Mouse (Mus musculus) liver, embryonic 14.5 days (tissue): Measurements from ENCODE around the gene Man1a2. TPM values are rescaled to one million over a fixed set of nuclear protein-coding genes. Genes with fewer than 3 reads are reported as not detected.

Experiments
- ATAC-seq: fragments of 200-750 bp; cut with Nextera tagmentation; 2 replicates; pipeline ENCODE4 v1.8.0; 2017; ENCODE audit warnings: moderate number of reproducible peaks, mild to moderate bottlenecking, moderate library complexity; ENCODE audit not compliant: insufficient read depth
- DNase-seq, 3 experiments: peaks; one replicate each; pipeline ENCODE4 v3.0.0-alpha.2; 2012 to 2013; ENCODE audit warnings: low read depth in 3 of 3, low spot score in 3 of 3
- H3K27ac ChIP-seq: fragments of 300-500 bp; sonication (generic); 2 replicates; pipeline ENCODE4 v1.5.1; 2014; ENCODE audit warnings: moderate library complexity, mild to moderate bottlenecking, control low read depth, inconsistent platforms
- H3K27me3 ChIP-seq: fragments of 300-500 bp; sonication (generic); 2 replicates; pipeline ENCODE4 v1.6.1; 2014; ENCODE audit warnings: mild to moderate bottlenecking, low read length, moderate library complexity; ENCODE audit not compliant: control insufficient read depth, insufficient read depth
- H3K36me3 ChIP-seq: fragments of 300-500 bp; sonication (generic); replicated peaks from 2 replicates; pipeline ENCODE4 v1.6.1; 2014; ENCODE audit warnings: low read depth; ENCODE audit not compliant: control insufficient read depth, insufficient read depth
- H3K4me1 ChIP-seq, 2 experiments: fragments of 200-500 bp in 1 of 2; fragments of 300-500 bp in 1 of 2; sonication (generic) in 1 of 2; replicated peaks; 2 replicates each; pipeline ENCODE4 v1.6.1; 2012 to 2014; ENCODE audit warnings: antibody characterized with exemption in 1 of 2, inconsistent platforms in 1 of 2, low read length in 1 of 2; ENCODE audit not compliant: control insufficient read depth in 2 of 2, insufficient read depth in 2 of 2
- H3K4me2 ChIP-seq: fragments of 300-500 bp; sonication (generic); 2 replicates; pipeline ENCODE4 v1.6.1; 2014; ENCODE audit warnings: low read depth, mild to moderate bottlenecking, control low read depth, moderate library complexity
- H3K4me3 ChIP-seq, 2 experiments: fragments of 200-500 bp in 1 of 2; fragments of 300-500 bp in 1 of 2; sonication (generic) in 1 of 2; 2 replicates each; pipeline ENCODE4 v1.5.1; 2012 to 2014; ENCODE audit warnings: low read depth in 2 of 2, low read length in 2 of 2, mild to moderate bottlenecking in 2 of 2, control low read depth in 1 of 2, inconsistent platforms in 1 of 2, moderate library complexity in 1 of 2; ENCODE audit not compliant: insufficient read depth in 1 of 2
- H3K9ac ChIP-seq: fragments of 300-500 bp; sonication (generic); replicated peaks from 2 replicates; pipeline ENCODE4 v1.6.1; 2014; ENCODE audit warnings: mild to moderate bottlenecking, control low read depth, moderate library complexity
- H3K9me3 ChIP-seq: fragments of 300-500 bp; sonication (generic); 2 replicates; pipeline ENCODE4 v1.6.1; 2016; ENCODE audit warnings: low read length, mixed read lengths; ENCODE audit not compliant: control insufficient read depth
- CTCF ChIP-seq: IDR thresholded peaks from 2 replicates; pipeline ENCODE4 v1.5.1; 2016; ENCODE audit warnings: antibody characterized with exemption, low read depth, control low read depth
- EP300 ChIP-seq: IDR thresholded peaks from 2 replicates; pipeline ENCODE4 v1.6.1; 2016; ENCODE audit warnings: antibody characterized with exemption, low read depth
- WGBS: fragments of 180-500 bp; shearing (Covaris S2); extraction: QIAGEN DNeasy Blood & Tissue Kit; methylation state at CpG from one replicate; pipeline ENCODE4 v1.1.7; 2014; ENCODE audit not compliant: insufficient replicate concordance; 5-methylcytosine and 5-hydroxymethylcytosine counted together
- polyA plus RNA-seq, 2 experiments: library from polyadenylated mRNA; depleted of rRNA in 1 of 2; stranded (reverse) in 1 of 2; unstranded in 1 of 2; fragments of >200 nt; fragmentation: Nextera tagmentation in 1 of 2; extraction: Ambion mirVana in 1 of 2; gene quantifications; 2 replicates each; pipeline versions ENCODE4 v1.2.1 to v1.2.3; 2012 to 2014

Gene Man1a2
- polyA plus RNA-seq, 2 experiments, result 3.7 to 27.9 TPM

DNA sequence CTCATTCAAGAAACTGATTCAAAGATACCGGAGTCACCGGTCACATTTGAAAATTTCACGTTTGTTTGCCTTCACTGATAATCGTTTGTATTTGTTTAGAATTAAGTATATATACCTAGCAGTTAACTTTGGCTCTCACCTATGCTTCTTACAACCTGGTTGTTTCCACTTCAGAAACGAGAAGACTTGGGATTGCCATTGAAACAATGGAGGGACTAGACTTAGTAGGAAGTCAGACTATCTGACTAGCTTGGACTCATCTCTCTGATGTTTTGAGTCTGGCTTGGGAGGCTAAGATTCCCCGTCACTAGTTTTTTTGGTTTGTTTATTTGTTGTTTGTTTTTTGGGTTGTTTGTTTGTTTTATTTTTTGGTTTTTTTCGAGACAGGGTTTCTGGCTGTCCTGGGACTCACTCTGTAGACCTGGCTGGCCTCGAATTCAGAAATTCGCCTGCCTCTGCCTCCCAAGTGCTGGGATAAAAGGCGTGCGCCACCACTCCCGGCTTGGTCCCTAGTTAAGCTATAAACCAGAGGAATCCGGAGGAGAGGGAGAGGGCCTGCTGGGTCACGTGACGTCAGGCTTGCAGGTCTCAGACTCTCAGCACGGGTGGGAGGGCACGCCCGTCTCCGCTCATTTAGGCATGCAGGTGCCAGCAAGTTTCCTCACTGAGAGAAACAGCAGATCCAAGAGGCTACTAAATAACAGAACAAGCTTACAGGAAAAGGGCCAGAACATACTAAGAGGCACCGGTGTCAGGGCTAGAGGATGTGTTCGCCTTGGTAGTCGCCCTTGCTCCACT is 18.7 kb upstream of the Man1a2 start:
- TF ChIP-seq EP300, result no peak
- no peak for TF ChIP-seq CTCF
- no peak overlapping the region for H3K4me3 ChIP-seq
- no peaks in the 10 kb centered on the region for H3K9me3 ChIP-seq
- peaks cover 0 to 2% of the 10 kb centered on the region in 2 experiments; a peak in 1 of 4 replicates for H3K4me1 ChIP-seq
- H3K27me3 ChIP-seq, result no peaks in the 10 kb centered on the region
- no peak overlapping the region for H3K9ac ChIP-seq
- ATAC-seq (no peak), DNase-seq (no peak)
- no peak overlapping the region for H3K4me2 ChIP-seq
- H3K27ac ChIP-seq, result no peak overlapping the region
- 63% methylated on average over 22 of the region's 22 CpGs for WGBS
- no peaks in the 10 kb centered on the region for H3K36me3 ChIP-seq

DNA sequence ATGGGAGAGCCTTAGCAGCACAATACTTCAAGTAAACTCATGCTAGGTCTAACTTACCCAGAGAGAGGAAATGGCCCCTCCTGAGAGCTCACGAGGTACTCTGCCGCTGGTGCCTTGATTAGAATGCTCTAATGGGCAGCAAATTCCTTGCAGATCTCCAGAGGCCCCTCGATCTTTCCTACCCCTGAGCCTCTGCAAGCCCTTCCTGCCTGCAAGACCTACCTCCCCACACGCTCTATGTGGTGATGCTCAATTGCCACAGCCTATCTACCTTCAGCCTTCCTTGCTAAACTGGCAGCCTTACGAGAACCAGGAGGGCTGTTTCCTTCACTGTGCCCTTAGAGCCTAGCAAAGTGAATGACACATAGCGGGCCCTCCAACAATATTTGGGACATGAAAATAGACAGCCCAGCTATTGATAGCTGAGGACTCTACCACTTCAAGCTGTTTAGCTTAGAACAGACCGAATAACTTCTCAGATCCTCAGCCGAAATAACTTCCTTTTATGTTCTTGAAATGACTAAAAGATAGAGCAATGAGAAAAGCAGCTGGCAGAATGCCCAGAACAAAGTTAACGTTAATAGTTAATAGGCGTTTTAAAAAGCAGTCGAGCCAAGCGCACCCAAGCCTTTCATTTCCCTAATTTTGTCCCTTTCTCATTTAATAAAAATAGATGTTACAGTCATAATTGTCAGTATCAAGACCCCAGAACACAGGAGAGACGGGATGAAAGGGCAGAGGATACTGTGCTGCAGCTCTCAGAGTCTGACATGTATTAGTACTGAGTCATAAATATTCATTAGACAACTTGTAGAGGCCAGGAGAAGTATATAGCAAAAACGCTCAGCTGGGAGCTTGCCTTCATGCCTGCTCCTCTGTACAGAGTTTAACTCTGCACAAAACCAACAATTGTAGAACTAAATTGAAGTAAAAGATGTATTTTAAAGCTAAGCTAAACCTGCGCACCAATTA is 17.9 kb upstream of the Man1a2 start:
- no peak overlapping the region for H3K4me3 ChIP-seq
- WGBS, result 56% methylated on average over 15 of the region's 15 CpGs
- H3K27me3 ChIP-seq, result no peaks in the 10 kb centered on the region
- DNase-seq, result no peak
- H3K4me2 ChIP-seq, result no peak overlapping the region
- ATAC-seq, result no peak
- peaks cover 0 to 2% of the 10 kb centered on the region in 2 experiments; a peak in 1 of 4 replicates for H3K4me1 ChIP-seq
- no peaks in the 10 kb centered on the region for H3K9me3 ChIP-seq
- no peaks in the 10 kb centered on the region for H3K36me3 ChIP-seq
- H3K27ac ChIP-seq, result no peak overlapping the region
- TF ChIP-seq EP300 (no peak), CTCF (no peak)
- no peak overlapping the region for H3K9ac ChIP-seq

DNA sequence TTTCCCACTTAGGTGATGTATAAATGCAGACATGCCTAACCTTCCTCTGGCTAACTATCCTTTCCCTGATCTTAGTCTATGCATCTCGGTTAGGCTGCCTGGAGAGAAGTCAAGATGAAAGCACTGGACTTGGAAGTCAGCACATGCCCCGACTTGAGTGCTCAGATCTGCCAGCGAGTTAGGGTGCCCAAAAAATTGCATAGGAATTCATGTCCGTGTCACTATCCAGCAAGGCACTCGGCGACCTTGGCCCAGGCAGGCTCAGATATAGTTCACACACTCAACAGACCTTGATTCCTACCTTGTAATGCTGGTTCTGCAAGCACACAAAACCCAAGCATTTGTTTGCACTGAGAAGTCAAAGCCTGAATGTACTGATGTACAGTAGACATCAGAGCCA is 3.4 kb upstream of the Man1a2 start:
- WGBS, result 64% methylated on average over 6 of the region's 6 CpGs
- no peaks in the 10 kb centered on the region for H3K27me3 ChIP-seq
- no peak for TF ChIP-seq CTCF
- TF ChIP-seq EP300, result no peak
- H3K9ac ChIP-seq, result no peak overlapping the region
- no peaks in the 10 kb centered on the region for H3K36me3 ChIP-seq
- ATAC-seq (no peak), DNase-seq (no peak)
- H3K9me3 ChIP-seq, result no peaks in the 10 kb centered on the region
- no peak overlapping the region for H3K4me2 ChIP-seq
- no peak overlapping the region for H3K4me3 ChIP-seq
- H3K4me1 ChIP-seq, result peaks cover 8 to 14% of the 10 kb centered on the region in 2 experiments
- H3K27ac ChIP-seq, result no peak overlapping the region

DNA sequence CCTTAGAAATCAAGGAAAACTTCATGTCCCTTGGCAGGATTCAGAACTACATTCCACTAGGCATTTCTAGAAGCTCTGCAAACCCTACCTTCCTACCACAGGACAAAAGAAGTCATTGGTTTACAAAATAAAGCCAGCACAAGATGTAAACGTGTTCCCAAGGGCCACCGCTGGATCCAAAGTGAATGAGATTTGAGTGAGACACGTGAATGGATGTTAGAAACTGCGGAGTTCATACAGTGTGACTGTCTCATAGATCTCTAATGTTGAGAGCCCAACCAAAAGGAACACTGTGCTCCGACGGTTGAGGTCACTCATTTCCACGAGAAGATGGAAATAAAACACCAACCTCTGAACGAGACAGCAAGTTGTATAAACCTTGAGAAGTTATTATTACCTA is 1.5 kb upstream of the Man1a2 start:
- peaks cover 10 to 18% of the 10 kb centered on the region in 2 experiments for H3K4me1 ChIP-seq
- 83% methylated on average over 8 of the region's 8 CpGs for WGBS
- H3K4me3 ChIP-seq, result no peak overlapping the region
- H3K4me2 ChIP-seq, result peak overlapping the region; percentile 92
- no peaks in the 10 kb centered on the region for H3K27me3 ChIP-seq
- ATAC-seq (no peak), DNase-seq (no peak)
- no peak overlapping the region for H3K27ac ChIP-seq
- TF ChIP-seq EP300 (no peak), CTCF (no peak)
- no peak overlapping the region for H3K9ac ChIP-seq
- H3K9me3 ChIP-seq, result no peaks in the 10 kb centered on the region
- H3K36me3 ChIP-seq, result no peaks in the 10 kb centered on the region
